Mouse (Mus musculus) mouse embryonic stem cell (cell line): ENCODE data around the gene Lrrc49.

ENCODE experiments used
- in situ Hi-C, 2 experiments: fragments of 300-500 bp; cut with MboI; formaldehyde crosslinking; loops; 1 replicate in 1 of 2; 3 replicates in 1 of 2; pipeline ENCODE4 v1.14.3; 2019 to 2020; ENCODE audit warnings: low sequenced_read_pairs in 2 of 2, low pct_unique_long_range_greater_than_20kb in 1 of 2, mixed read lengths in 1 of 2; ENCODE audit not compliant: unreplicated experiment in 1 of 2

The Lrrc49 gene

GRCm38 (mm10) chr9:60563809-60564208 lies 124.1 kb downstream of the Lrrc49 start:
- in situ Hi-C loops = no loop called here

- in situ Hi-C loops = no loop called here
Observed at GRCm38 (mm10) chr9:60562443-60563371, 125.3 kb downstream of the Lrrc49 start.

GRCm38 (mm10) chr9:60561641-60562289 lies 126.2 kb downstream of the Lrrc49 start:
- in situ Hi-C loops = no loop called here

GRCm38 (mm10) chr9:60558507-60558906 lies 129.5 kb downstream of the Lrrc49 start:
- in situ Hi-C loops = no loop called here

DNA sequence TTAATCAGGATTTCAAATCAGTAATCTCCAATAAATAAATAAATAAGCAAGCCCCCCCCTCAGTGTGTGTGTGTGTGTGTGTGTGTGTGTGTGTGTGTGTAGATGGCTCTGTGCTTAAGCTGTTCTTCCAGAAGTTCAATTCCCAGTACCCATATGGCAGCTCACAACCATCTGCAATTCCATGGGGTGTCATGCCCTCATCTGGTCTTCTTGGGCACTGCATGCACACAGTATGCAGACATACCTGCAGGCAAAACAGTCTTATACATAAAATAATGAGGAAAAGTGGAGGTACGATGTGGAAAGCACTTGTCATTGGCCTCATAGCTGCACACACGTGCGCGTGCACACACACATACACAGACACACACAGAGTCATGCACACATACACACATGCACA lies 136.7 kb downstream of the Lrrc49 start:
- in situ Hi-C loops = no loop called here

DNA sequence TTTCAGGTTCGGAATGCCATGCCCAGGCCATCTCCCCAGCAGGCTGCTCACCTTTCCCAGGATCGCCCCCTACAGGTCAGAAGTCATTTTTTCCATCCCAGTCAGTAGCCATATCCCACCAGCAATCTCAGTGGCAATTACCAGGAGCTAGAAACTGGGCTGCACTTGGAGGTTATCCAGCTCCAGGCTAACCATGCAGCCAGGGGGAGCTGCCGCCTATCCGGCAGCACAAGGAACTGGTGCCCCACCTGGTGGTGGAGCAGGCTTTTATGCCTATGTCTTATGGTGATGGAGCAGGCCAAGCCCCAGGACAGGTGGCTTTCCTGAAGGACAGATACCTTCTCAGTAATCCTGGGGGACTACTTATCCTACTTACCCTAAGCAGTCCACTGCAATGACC lies 139.8 kb downstream of the Lrrc49 start:
- in situ Hi-C loops = loop anchor here in 1 of 2 experiments (10.0 kb wide), 1 partner anchor 303 kb away; no protein-coding TSS in a partner anchor

- in situ Hi-C loops = loop anchor here in 1 of 2 experiments (10.0 kb wide), 1 partner anchor 301 kb away; no protein-coding TSS in a partner anchor
Observed at GRCm38 (mm10) chr9:60546169-60546568, 141.8 kb downstream of the Lrrc49 start.

- in situ Hi-C loops = loop anchor here in 1 of 2 experiments (10.0 kb wide), 1 partner anchor 301 kb away; no protein-coding TSS in a partner anchor
Observed at GRCm38 (mm10) chr9:60545361-60546096, 142.4 kb downstream of the Lrrc49 start.

DNA sequence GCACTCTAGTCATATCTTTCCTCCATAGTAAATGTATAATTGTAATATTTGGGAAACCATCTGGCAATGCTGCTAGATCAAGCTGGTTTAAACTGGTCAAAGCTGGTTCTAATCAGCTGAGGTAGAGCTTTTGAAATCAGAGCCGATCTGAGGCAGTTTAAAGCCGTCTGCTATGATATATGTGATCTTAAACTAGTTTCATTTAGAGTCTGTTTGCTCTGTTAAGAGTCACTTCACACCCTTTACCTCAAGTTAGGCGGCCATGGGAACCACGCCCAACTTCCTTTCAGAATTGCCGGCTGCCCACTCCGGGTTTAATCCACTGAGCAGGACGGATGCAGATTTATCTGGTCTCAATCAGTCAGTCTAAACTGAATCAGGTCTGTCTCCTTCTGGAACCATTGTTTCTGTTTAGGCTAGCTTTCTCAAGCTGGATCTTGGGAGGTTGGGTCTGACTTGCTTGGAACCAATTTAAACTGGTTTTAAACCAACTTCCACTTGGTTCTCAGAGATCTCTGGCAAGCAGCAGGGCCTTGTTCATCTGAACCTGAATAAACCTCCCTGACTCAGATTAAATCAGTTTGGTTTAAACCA lies 144.4 kb downstream of the Lrrc49 start:
- in situ Hi-C loops = loop anchor here in 1 of 2 experiments (10.0 kb wide), 1 partner anchor 299 kb away; no protein-coding TSS in a partner anchor

- in situ Hi-C loops = no loop called here
Observed at GRCm38 (mm10) chr9:60530310-60530709, 157.6 kb downstream of the Lrrc49 start.

DNA sequence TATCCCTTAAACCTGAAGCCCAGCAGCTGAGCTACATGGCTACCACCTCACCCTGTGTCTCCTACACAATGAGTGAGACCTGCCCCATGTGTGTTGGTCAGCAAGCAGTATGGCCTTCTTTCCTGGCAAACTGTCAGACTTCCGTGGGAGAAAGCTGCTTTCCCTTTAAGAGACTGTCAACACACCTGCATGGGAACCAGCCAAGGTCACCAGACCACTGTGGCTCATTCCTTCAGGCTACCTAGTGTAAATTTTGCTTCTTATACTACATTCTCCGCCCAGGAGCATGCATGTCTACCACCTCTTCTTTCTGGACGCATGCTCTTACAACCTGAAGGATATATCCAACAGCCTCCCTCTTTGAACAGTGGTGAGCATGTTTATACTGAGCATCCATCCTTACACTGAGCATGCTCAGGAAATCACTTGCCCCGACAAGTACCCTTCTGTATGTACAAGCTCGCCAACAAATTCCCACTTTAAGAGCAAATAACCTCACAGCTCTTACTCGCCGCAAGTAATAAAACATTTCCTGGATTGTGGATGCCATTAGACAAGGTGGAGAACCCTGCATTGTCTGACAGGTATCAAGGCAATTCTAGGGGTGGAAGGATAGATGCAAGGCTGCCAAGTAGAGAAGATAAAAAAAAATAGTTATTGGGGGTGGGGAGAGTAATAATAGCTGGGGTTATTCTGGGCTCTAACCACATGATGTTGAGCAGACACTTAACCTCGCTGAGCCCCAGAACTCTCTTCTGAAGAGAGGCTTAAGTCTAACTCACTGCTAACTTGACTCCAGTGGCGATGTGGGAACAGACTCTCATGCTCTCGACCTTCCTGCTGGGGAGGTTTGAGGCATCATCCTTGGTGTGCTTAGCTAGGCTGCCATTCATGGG lies 158.4 kb downstream of the Lrrc49 start:
- in situ Hi-C loops = no loop called here

DNA sequence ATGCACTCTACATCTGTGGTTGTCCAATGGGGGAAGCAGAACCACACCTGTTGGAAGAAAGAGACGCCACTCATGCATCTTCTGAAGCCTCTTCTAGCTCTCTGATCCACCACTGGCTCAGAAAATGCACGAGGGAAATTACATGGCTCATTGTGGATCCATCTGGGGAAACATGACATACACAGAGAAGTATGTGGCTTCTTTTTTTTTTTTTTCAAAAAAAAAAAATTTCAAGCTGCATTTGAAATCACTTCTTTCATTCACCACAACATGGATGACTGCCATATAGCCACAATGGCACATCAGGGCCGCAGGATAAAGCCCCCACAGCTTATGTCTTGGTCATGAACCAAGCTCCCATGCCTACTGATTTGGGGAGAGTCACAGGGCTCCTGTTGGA lies 159.7 kb downstream of the Lrrc49 start:
- in situ Hi-C loops = no loop called here

DNA sequence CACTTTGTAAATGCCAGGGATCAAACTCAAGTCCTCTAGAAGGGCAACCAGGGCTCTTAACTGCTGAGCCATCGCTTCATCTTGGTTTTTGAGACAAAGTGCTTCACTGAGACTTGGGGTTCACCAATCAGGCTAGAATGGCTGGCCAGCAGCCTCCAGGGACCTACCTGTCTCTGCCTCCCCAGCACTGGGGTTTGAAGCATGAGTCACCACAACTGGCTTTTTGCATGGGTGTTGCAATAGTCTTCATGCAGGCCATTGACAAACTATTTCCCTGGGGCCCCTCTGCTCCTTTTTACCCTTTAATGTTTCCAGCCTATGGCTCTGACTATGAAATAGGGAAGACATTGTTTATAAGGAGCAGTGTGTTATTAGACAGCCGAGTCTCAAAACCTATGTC lies 160.1 kb downstream of the Lrrc49 start:
- in situ Hi-C loops = no loop called here

- in situ Hi-C loops = no loop called here
Observed at GRCm38 (mm10) chr9:60527051-60527450, 160.9 kb downstream of the Lrrc49 start.

DNA sequence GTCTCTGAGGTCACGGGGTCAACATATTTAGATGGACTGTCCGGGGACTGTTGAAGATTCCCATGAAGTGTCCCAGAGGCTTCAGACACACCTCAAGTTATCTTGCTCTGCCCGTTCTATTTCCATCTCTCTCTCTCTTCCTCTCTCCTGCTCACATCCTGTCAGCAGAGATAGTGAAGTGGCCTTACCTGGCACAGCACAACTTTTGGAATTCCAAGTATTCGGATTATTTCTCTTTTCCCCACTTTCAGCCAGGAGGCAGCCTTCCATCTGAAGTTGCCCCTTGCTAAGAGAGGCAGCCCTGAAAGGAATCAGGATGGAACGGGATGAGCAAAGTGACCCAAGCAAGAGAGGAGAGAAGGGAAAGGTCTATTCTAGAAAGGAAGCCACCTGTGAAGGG lies 161.8 kb downstream of the Lrrc49 start:
- in situ Hi-C loops = no loop called here

DNA sequence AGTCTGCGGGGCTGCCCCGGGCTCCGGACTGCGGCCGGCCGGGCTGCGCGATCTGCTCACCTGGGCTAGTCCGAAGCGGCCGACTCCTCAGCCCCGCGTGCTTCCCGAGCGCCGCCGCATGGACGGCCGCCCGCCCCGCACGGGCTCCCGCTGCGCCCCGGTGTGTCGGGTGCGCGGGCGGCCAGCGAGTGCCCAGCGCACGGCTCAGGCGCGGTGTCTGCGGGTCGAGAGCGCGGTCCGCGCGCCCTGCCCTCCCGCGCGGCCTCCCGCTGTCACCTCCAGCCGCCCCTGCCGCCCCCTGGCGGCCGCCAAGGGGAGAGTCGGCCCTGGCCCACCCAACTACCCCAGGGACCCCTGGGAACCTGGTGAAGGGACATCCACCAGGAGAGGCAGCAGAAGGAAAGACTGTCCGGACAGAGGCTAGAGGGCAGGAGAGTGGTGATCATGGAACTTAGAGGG lies 166.1 kb downstream of the Lrrc49 start, which contains the start of gene Thsd4:
TSS of gene Thsd4 (minus strand) at position 241 of the 459 bp plus-strand sequence.
- in situ Hi-C loops = no loop called here

DNA sequence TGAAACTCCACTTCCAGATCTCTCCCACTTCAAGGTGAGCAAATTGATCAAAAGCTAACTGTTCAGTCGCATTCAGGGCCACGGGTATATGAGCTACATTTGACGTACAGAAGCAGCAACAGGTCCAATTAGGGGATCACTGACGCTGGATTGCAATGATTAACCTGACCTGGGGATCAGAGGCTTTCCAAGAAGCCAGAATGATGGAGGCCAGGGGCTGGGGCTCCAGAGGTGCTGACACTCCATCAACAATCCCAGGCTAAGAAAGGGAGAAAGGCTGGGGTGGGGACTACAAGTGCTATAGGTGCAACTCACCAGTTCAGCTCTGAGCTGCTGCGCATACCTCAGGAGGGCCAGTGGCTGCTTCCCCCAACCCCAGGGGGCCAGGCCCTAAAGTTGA lies 166.8 kb downstream of the Lrrc49 start:
- in situ Hi-C loops = no loop called here
